Mouse (Mus musculus) liver, adult (tissue): ENCODE data around the gene Ccdc158.

ENCODE experiments used
- GATA4 ChIP-seq: IDR thresholded peaks from 2 replicates; pipeline ENCODE4 v1.6.1; 2014; ENCODE audit warnings: mild to moderate bottlenecking, low read length; ENCODE audit not compliant: insufficient replicate concordance

Gene Ccdc158

DNA sequence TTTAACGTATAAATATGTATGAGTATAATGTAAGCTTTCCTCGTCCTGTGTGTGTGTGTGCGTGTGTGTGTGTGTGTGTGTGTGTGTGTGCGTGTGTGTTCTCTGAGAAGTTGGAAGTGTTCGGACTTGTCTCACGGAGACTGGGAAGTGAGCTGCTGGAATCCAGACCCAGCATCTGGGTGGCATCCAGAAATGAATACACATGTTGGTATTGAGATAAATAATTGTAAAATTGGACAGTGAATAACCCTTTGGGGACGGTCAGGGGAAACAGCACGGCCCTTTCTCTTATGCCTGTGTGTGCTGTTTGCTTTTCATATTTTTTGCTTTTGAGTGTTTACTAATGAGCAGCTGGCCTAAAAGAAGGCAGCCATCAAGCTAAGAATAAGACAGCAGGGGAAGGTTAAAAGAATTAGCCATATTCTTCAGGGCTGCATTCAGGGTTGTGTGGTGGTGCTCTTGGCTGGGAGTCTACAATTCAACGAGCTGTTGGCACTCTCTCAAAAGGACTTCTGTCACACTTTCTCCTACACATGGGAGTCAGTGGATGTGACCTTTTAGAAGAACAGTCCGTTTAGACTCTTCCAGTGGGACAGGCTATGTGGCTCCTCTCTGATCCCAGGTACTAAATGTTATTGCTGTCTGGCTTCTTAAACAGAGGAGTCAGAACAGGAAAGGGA, 19.4 kb upstream of the Ccdc158 start:
- TF ChIP-seq GATA4, result no peak

GRCm38 (mm10) chr5:92693744-92694143, 18.7 kb upstream of the Ccdc158 start:
- no peak for TF ChIP-seq GATA4

DNA sequence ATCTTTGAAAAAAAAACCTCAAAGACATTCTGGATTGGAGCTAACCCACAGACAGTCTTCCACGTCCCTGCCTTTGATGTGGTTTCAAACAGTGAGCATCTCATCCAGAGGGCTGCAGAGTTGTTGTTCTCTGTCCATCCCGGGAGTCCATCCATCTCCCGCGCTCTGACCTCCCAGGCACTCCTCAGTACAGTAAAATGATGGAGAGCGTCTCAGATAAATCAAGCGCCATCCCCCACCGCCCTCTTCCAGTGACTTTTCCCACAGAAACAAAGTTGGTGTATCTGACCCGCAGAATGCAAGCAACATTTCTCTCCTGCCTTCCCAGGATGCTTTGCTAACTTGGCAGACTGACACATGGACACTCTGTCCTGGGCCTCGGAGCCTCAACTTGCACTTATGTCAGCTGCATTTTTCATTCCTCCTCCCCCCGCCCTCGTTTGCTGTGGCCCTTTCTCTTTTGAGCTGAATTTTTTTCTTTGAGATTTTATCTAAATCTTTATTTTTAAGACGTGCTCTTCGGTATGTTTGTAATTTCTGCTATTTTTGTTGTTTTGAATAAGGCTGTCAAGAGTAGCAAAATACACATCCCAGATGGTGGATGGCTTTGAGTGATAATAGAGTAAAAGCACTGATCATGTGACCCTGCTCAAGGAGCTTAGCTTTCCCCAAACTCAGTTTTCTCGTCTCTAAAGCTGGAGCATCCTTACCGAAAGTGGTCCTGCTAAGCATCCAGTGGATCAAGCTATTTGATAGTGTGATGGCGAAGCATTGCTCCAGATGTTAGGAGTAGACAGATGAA, 17.3 kb upstream of the Ccdc158 start:
- no peak for TF ChIP-seq GATA4

DNA sequence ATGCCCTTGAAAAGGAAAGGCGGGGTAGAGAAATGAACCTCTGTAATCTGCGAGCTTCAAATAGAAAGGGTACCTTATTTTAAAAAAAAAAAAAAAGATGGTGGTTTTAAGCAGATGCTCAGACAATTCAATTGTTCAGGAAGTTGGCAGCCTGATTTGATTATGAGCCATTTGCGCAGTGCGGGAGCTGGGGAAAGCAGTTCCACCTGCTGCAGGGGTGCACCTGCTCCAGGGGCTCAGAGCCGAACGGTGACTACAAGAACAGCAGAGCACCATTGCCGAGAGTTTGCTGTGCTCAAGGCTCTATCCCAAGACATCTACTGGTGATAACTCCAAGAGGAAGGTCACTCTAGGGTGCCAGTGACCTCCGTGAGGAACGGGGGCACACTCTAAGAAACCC, 13.5 kb upstream of the Ccdc158 start:
- no peak for TF ChIP-seq GATA4

DNA sequence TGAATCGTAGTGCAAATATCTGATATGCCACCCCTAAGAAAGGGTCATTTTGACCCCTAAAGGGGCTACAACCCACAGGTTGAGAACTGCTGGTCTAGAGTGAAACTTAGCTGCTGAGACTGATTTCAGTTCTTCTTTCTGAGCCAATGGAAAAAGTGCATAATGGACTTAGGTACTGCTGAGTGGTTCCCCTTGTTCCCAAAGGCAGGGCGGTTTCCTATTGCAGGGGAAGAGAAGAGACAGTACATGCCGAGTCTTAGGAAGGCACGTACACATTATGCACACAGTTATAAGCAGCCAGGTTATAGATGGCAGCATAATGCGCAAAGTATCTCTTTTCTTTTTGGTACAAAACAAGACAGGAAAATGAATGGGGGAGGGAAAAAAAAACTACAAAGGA, 13.1 kb upstream of the Ccdc158 start:
- TF ChIP-seq GATA4, result no peak

DNA sequence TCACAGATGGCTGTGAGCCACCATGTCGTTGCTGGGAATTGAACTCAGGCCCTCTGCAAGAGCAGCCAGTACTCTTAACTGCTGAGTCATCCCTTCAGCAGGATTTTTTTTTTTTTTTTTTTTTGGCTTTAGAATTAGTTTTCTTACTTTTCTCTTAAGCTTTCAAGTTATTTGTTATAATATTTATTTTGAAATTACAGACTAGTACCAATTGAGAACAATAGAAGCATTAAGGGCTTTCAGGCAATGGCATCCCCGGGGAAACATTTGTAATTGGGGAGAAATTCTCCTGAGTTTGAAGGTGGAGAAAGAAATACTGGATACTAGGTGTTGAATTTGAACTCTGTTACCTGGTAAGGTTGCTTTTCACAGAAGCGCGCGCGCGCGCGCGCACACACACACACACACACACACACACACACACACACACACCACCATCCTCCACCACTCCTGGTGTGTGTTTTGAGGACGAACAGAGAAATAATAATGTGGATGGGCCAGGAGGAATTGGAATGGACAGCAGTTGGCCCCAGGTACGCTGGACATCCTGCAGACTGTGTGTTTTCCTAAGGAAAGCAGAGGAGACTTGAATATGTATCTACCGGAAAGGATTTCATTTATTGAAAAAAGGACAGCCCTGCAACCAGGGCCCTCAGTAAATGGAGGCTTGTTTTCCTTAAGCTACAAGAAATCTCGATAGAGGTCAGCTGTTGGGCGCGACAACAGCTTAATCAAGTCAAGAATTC, 9.8 kb upstream of the Ccdc158 start:
- no peak for TF ChIP-seq GATA4

DNA sequence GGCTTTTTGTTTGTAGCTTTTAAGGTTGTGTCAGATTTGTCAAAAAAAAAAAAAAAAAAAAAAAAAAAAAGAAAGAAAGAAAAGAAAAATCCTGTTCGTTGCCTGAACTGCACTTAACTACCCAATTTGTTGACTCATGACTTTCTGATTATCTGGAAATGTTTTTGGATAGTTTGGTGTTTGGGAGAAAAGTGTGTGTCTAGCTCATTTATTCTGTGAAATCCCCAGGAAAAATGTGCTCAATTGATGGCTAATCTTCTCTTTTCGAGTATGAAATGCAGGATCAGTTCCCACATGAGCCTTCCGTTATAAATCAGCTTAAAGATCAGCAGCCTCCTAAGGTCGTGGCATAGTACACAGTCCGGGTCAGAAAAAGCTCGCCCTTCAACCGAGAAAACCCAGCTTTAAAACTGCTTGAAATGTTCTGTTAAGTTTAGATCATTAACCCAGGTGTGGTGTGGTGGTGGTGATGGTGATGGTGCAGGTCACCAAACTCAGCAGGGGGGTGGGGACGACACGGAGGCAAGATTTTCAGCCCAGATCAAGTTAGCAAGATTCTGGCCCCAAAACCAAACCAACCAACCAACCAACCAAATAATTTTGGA, 8.9 kb upstream of the Ccdc158 start:
- no peak for TF ChIP-seq GATA4

DNA sequence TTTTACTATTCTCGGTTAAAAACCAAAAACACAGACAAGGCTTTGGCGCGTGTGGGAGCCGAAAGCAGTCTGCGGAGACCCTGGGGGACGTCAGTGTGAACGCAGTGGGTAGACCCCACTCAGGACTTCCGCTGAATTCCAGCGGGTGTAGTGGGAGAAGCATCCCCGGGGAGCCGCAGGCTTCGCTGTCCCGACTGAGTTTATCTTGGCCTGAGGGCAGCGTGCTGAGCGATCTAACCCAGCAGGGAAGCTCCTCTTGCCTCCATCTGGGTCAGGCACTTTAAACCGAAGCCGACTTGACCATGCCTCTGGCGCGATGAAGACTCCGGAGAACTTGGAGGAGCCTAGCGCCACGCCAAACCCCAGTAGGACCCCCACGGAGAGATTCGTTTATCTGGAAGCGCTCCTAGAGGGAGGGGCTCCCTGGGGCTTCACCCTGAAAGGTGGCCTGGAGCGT, 8.3 kb upstream of the Ccdc158 start, which contains the start of gene Shroom3:
TSS of gene Shroom3 (plus strand) at position 85 of the 457 bp plus-strand sequence.
- TF ChIP-seq GATA4, result no peak

- TF ChIP-seq GATA4, result no peak
Measured at GRCm38 (mm10) chr5:92682621-92683348, 7.7 kb upstream of the Ccdc158 start.

DNA sequence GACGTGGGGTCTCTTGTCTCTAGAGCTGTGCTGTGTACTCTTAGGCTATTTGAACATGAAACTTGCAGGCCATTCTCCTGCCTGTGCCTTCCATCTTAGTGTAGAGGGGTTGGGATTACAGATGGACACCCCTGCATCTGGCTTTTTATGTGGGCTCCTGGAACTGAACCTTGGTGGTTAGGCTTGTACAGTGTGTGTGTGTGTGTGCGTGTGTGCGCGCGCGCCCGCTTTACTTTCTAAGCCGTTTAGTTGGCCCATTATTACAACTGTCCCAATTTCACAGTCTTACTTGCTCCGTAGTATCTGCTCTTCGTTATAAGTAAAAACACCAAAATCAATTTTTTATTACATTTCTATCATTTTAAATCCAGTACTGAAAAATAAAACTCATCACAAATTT, 6.8 kb upstream of the Ccdc158 start:
- no peak for TF ChIP-seq GATA4

GRCm38 (mm10) chr5:92679441-92679840, 4.4 kb upstream of the Ccdc158 start:
- no peak for TF ChIP-seq GATA4

DNA sequence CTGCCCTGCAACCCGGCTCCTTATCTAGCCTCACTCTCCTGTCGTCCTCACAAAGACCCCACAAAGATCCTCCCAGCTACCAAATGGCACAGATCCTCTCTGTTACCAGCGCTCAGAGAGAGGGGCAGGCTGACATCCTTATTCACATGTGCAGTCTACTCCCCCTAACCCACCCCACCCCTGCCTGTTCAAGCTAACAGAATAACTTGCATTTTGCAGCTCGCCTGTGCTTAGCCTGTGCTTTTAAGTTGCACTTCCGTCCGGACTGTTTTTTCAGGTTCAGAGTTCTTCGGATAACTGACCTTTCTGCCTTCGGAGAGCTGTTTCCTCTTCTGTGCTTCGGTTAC, 476 bp upstream of the Ccdc158 start:
- no peak for TF ChIP-seq GATA4

- no peak for TF ChIP-seq GATA4
Measured at GRCm38 (mm10) chr5:92666860-92667259, 8.2 kb downstream of the Ccdc158 start.

GRCm38 (mm10) chr5:92664321-92664720, 10.8 kb downstream of the Ccdc158 start:
- no peak for TF ChIP-seq GATA4

DNA sequence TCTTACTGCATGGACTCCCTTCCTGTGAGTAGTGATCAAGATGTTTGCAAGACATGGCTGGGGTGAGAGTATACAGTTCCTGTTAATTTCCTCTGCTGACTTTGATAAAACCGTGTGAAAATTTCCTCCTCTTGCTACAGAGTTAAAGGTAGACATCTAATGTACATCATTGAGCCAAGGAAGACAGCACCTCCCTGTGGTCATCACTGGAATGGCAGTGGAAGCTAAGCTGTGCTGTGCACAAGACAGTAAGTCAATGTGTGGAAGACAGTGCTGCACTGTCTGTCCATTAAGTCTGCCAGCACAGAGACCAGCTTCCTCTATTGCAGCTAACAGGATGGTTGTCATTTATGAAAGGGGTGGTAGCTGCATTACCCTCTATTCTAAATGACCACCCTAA, 18.8 kb downstream of the Ccdc158 start:
- TF ChIP-seq GATA4, result no peak
